Mouse (Mus musculus) ES-Bruce4 (cell line): ENCODE results near the gene Armcx6.

Experiments used
- CTCF ChIP-seq: IDR thresholded peaks from one replicate; pipeline ENCODE4 v1.8.1; 2011; ENCODE audit warnings: low read depth, low read length
- EP300 ChIP-seq: IDR thresholded peaks from 2 replicates; pipeline ENCODE4 v1.6.1; 2011; ENCODE audit warnings: low read depth, low read length; ENCODE audit not compliant: insufficient read depth
- POLR2A ChIP-seq: IDR thresholded peaks from one replicate; pipeline ENCODE4 v1.8.1; 2011; ENCODE audit warnings: low read length; ENCODE audit not compliant: insufficient read depth

DNA sequence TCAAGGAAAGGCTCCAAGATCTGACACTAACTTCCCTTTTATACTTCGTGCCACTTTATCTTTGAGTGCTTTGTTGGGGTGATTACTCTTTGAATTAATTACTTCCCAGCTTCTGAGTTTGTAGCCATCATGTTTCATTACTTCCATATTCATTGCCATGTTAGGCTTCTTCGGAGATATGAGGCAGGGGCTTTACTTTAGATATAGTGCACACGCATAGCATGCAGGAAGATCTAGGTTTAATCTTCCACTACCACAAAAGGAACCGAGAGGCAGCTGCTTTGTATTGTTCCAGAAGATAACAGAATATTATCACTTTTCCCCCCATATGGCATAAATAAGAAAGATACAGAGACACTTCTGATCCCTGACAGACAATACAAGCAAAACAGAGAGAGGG, 36.5 kb upstream of the Armcx6 start:
- TF ChIP-seq POLR2A, result no peak
- no peak for TF ChIP-seq CTCF
- no peak for TF ChIP-seq EP300
